In the genomic region with DNA sequence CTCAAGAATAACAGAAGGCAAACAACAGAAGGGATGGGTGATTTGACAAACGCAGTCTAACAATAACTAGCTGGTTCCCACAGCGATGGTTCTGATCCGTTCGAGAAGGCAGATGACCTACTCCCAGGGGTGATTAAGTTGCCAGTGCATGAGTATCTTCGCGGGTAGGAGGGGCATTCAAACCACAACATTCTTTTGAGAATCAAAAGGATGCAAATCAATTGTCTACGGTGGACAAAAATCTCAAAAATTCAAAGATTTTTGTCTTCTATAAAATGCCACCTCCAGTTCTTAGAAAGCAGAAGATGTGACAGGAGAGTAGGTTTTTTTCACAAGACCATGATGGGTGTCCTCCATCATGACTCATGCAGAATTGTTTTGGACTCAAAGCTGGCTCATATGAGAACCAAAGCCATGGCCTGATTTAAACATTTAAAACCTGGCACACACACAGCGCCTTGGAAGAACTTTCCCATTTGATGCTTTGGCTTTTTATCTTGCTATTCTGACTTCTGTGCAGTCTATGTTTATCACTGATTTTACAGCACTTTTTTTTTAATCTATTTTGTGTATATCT, we compare ENCODE assay signal across 11 mouse cellular contexts.
"Had no signal": no experiment of that assay in that cellular context is flagged by ENCODE, and none has a peak within 500 bp of the region (broad histone marks: within the 10 kb centered on the region; RNA-seq: fewer than 3 reads in every experiment).

No protein-coding gene starts in this region.

- DNase-seq: kidney, postnatal 14 days; kidney, postnatal 4 days; left cerebral cortex, postnatal 4 days; liver, postnatal 0 days; lung, embryonic 14.5 days; right cerebral cortex, postnatal 4 days; thymus, adult 2 months; thymus, postnatal 14 days; thymus, postnatal 4 days had no signal

- ATAC-seq: liver, postnatal 0 days; lung, postnatal 0 days; midbrain, embryonic 15.5 days had no signal
